ENCODE assay signal across 13 mouse cellular contexts in the genomic region with DNA sequence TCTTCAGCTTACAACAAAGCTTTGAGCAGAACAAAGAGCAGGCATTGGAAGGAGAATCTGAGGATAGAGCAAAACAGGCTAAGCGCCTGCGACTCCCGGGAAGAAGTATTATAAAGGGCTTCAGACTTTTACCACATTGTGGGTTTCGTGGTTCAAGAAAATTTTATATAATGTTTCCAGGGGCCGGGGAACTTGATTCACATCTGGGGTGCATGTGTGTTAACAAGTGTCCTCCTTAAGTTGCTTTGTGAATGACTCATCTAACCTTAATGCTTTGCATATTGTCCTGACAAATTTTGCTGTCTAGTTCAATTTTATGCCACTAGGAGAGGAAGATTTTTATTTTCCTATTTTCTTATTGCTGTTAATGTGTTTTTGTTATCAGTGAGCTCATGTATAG.
"Had no signal": no experiment of that assay in that cellular context is flagged by ENCODE, and none has a peak within 500 bp of the region (broad histone marks: within the 10 kb centered on the region; RNA-seq: fewer than 3 reads in every experiment).

No protein-coding gene starts in this region.

- ATAC-seq: midbrain, embryonic 16.5 days had no signal

- H3K4me2 ChIP-seq: kidney, embryonic 15.5 days; limb, embryonic 13.5 days; liver, embryonic 11.5 days; liver, embryonic 15.5 days; midbrain, embryonic 12.5 days had no signal

- H3K36me3 ChIP-seq: kidney, embryonic 15.5 days; limb, embryonic 13.5 days; liver, embryonic 15.5 days; midbrain, embryonic 12.5 days had no signal

- H3K27ac ChIP-seq: kidney, embryonic 15.5 days; left cerebral cortex, adult 2 months; limb, embryonic 13.5 days; liver, embryonic 15.5 days; midbrain, embryonic 12.5 days had no signal

- H3K4me3 ChIP-seq: kidney, embryonic 15.5 days; left cerebral cortex, adult 2 months; limb, embryonic 13.5 days; liver, embryonic 15.5 days; midbrain, embryonic 12.5 days had no signal

- DNase-seq: kidney, adult 2 months; kidney, postnatal 25 days; lung, adult 2 months; lung, postnatal 14 days; right cerebral cortex, postnatal 14 days; thymus, postnatal 36 days had no signal

- H3K27me3 ChIP-seq: kidney, embryonic 15.5 days; limb, embryonic 13.5 days; liver, embryonic 15.5 days; midbrain, embryonic 12.5 days had no signal

- H3K9ac ChIP-seq: kidney, embryonic 15.5 days; limb, embryonic 13.5 days; liver, embryonic 15.5 days; midbrain, embryonic 12.5 days had no signal

- H3K9me3 ChIP-seq: kidney, embryonic 15.5 days; limb, embryonic 13.5 days; liver, embryonic 15.5 days; midbrain, embryonic 12.5 days had no signal
